Mouse (Mus musculus): ENCODE measurements around the gene Tmem274. TPM values are rescaled to one million over a fixed set of nuclear protein-coding genes. Genes with fewer than 3 reads are reported as not detected.

The Tmem274 gene
- total RNA-seq, 2 experiments from 2014 or later, result not detected

- ATAC-seq (replicated peaks; ENCODE audit: poor library complexity, severe bottlenecking), result no peak
These were observed 13.7 kb upstream of the Tmem274 start for GRCm38 (mm10) chr4:149463435-149463950.

DNA sequence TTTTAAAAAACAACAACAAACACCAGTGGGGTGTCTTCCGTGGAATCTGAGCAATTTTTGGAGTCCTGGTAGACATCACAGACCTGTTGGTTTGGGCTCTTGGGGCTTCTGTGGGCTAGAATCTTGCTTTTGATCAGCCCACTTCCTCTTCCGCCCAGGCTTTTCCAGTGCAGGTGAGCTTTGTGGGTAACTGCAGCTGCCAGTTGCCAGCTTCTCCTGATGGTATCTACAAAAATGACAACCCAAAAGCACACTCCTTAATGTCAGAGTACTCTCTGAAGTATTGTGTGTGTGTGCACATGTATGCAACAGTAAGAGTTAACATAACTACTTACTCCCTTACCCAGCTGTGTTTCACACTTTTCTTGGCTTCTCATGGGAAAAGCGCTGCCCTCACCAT is 7.6 kb upstream of the Tmem274 start:
- ATAC-seq (replicated peaks; ENCODE audit: poor library complexity, severe bottlenecking), result no peak

GRCm38 (mm10) chr4:149475096-149475495 is 2.1 kb upstream of the Tmem274 start:
- ATAC-seq (replicated peaks; ENCODE audit: poor library complexity, severe bottlenecking), result no peak

- ATAC-seq (replicated peaks; ENCODE audit: poor library complexity, severe bottlenecking), result no peak
These were observed 7.4 kb downstream of the Tmem274 start for GRCm38 (mm10) chr4:149484566-149484965.

GRCm38 (mm10) chr4:149485053-149485824 is 8.1 kb downstream of the Tmem274 start, which contains the start of the genes Nmnat1 and Lzic:
Gene Nmnat1 (minus strand): TSS chr4:149485202.
Gene Lzic (plus strand): TSS chr4:149485229.
- peak; percentile 98 for ATAC-seq (replicated peaks; ENCODE audit: poor library complexity, severe bottlenecking)

DNA sequence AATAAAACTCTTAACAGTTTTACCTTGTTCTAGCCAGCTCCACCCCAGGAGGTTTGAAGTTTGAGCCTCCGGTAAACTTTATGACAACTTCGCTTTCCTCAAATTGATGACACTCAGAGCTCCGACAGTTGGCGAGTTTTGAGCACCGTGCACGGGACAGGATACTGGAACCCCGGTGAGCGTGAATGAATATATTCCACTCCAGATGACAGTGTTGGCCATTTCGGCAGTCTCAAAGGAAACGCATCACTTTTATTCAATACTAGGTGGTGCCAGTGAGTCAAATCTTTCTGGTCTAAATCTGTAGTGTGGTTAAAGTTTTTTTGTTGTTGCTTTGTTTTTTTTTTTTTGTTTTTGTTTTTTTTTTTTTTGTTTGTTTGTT is 8.6 kb downstream of the Tmem274 start:
- peak; percentile 42; the same call in 1 of the 2 replicates for ATAC-seq (replicated peaks; ENCODE audit: poor library complexity, severe bottlenecking)

DNA sequence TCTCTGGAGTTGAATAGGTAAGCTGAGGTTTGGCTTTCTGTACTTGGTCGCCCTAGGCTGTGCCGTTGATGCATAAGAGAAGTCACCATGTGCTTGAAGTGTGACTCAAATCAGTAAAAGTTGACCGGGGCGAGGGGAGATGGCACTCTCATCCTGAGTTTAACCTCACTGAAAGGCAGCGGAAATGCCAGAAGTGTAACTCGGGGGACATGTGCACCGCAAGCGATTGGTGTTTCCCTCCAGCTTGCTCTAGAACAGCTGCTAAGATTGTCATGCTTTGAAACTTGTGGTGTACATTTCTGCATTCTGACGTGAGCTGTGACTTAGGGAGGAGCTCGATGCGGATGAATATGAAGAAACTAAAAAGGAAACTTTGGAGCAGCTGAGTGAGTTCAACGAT is 10.6 kb downstream of the Tmem274 start:
- ATAC-seq (replicated peaks; ENCODE audit: poor library complexity, severe bottlenecking), result no peak

- no peak for ATAC-seq (replicated peaks; ENCODE audit: poor library complexity, severe bottlenecking)
These were observed 12.4 kb downstream of the Tmem274 start for GRCm38 (mm10) chr4:149489415-149490240.

- peak; percentile 86 for ATAC-seq (replicated peaks; ENCODE audit: poor library complexity, severe bottlenecking)
These were observed 14.0 kb downstream of the Tmem274 start for GRCm38 (mm10) chr4:149491151-149491550.

DNA sequence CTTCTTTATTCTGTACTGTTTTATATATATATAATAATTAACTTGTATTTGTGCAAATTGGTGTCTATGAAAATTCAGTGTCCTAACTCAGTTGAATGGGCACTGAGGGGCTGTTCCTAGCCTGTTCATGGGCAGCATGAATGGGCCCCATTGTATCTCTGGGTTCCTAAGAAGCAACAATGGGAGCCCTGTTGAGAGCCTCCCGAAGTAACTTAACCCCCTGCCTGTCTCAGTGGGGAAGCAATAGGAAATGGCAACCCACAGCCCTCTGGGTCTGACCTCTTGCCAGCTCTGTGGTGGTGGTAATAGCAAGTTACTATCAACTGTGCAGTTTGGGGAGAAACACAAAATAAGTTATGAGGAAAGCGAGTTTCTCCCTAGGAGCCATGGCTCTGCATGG is 19.4 kb downstream of the Tmem274 start:
- no peak for ATAC-seq (replicated peaks; ENCODE audit: poor library complexity, severe bottlenecking)

- ATAC-seq (replicated peaks; ENCODE audit: poor library complexity, severe bottlenecking), result no peak
These were observed 21.7 kb downstream of the Tmem274 start for GRCm38 (mm10) chr4:149498901-149499300.

DNA sequence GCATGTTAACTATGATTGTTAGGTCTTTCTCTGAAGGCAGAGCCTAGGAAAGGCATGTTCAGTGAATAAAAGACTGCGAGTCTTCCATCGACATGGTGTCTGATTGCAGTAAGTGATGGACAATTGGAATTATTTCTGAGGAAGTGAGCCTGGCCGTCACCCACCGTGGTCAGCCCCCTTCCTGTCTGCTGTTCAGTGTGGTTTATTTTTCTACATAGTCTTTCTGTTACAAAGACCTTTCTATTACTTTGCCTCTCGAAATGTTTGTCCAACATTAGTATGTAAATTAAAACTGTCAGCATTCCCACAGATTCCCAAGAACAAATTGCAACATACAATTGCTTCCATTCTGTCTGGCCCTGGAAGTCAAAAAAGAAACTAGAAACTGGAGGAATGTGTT is 22.6 kb downstream of the Tmem274 start:
- peak; percentile 56 for ATAC-seq (replicated peaks; ENCODE audit: poor library complexity, severe bottlenecking)

DNA sequence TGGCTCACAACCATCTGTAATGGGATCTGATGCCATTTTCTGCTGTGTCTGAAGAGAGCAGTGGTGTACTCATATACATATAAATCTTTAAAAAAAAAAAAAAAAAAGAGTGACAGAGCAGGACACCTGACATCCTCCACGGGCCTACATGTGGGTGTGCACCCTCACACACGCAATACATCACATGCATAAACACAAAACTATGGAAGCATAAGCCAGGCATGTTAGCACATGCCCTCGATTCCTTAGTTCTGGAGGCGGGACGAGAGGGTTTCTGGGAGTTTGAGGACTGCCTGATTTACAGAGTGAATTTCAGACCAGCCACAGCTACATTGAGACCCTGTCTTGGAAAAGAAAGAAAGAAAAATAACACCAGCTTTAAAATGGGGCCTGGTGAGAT is 27.2 kb downstream of the Tmem274 start:
- ATAC-seq (replicated peaks; ENCODE audit: poor library complexity, severe bottlenecking), result no peak

- ATAC-seq (replicated peaks; ENCODE audit: poor library complexity, severe bottlenecking), result peak; percentile 90
These were observed 27.7 kb downstream of the Tmem274 start for GRCm38 (mm10) chr4:149504858-149505257.

DNA sequence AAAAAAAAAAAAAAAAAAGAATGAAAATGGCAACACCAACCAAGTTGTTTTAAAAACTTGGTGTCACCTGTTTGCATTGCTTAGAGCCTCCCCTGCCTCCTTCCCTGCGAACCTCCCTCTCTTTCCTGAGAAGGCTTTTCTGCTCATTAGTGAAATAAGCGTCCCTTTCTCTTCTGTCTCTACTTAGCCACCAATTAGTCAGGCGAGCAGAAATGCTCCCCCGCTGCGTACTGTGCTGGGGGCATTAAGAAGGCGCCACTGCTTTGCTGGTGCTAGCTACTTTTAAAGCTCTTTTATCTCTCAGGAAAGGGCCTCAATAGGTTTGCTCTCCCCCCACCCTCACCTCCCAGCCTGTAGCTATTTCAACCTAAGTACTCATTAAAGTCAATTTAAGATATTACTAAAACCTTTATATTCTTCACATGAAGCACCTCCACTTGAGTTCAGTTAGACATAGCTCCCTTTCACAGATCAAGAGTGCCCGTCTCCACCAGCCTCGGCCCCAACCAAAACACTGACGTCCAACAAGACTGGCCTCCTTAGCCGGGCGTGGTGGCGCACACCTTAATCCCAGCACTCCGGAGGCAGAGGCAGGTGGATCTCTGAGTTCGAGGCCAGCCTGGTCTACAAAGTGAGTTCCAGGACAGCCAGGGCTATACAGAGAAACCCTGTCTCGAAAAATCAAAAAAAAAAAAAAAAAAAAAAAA is 28.2 kb downstream of the Tmem274 start:
- no peak for ATAC-seq (replicated peaks; ENCODE audit: poor library complexity, severe bottlenecking)

GRCm38 (mm10) chr4:149506904-149507303 is 29.7 kb downstream of the Tmem274 start:
- no peak for ATAC-seq (replicated peaks; ENCODE audit: poor library complexity, severe bottlenecking)

DNA sequence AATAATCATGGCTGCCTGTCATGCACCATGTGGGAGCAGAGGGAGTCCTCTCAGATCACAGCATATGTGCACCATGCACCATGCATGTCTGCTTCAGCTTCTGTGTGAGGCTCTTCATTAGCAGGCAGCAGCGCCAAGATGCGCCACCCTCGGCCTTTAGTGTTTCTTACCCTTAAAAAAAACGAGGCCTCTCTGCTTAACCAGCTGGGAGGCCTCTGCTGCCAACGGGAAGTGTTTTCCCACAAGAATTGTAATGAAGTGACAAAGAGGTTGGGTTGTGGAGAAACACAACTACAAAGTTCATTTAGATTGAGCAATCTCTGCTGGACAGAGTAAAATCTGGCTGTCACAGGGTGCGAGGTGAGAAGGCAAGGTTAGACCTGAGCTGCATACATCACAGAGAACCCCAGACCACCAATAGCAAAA is 34.1 kb downstream of the Tmem274 start:
- ATAC-seq (replicated peaks; ENCODE audit: poor library complexity, severe bottlenecking), result peak; percentile 52

DNA sequence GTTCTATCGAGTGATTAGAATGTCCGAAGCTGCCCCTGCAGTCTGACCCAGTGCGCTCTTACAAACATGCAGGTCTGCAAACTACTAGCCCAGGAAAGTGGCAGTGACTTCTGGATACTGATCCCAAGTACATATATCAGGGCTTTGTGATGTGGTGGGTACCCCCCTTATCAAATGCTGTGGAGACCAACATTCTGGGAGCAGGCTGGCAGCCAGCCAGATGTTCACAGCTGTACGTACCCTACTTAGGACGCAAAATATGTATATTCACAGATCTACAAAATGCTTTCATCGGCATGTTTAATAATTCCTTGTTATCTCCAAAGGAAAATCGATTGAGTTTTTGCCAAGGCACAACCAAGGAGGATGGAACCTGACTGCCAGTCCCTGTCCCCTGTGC is 34.9 kb downstream of the Tmem274 start:
- ATAC-seq (replicated peaks; ENCODE audit: poor library complexity, severe bottlenecking), result no peak

DNA sequence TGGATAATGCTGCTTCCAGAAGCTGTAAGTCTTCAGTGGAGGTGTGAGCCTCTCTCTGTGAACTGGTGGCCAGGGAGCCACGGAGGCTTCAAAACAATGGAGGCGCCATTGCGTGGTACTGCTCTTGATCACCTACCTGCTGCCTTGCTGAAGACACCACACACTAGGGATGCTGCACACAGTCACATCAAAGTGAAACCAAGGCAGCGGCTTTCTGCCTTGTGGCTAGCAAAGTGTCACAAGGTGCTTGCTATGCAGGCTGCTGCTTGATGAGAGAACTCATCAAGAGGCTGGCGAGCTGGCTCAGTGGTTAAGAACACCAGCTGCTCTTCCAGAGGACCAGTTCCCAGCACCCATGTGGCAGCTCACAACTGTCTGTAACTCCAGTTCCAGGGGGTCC is 38.5 kb downstream of the Tmem274 start:
- no peak for ATAC-seq (replicated peaks; ENCODE audit: poor library complexity, severe bottlenecking)

DNA sequence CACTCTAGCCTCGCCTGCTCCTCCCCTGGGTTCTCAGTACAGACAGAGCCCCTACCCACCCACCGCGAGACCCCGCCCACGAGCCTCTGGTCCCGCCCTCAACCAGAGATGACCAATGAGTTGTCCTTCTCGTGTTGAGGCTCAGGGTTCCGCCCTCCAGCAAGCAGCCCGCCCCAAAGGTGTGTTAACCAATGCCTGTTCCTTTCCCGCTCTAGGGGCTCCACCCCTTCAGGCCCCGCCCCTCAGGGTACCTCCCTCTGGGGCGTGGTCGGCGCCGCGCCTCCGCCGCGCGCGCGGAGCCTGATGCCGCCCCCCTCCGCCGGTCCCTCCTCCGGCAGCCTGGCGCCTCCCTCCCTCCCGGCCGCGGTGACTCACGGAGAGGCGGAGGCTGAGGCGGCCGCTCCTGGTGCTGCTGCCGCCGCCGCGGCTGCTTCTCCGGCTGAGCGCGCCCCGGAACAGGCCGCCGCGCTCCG is 40.7 kb downstream of the Tmem274 start, which contains the start of gene Ctnnbip1:
TSS of gene Ctnnbip1 (plus strand) at position 369 of the 473 bp plus-strand sequence.
- peak; percentile 97 for ATAC-seq (replicated peaks; ENCODE audit: poor library complexity, severe bottlenecking)
